Mouse (Mus musculus): Measurements from ENCODE around the gene Tbxas1.

The Tbxas1 gene

GRCm38 (mm10) chr6:38959502-38959901 lies 84.3 kb downstream of the Tbxas1 start:
- no peak for DNase-seq (ENCODE audit: low read depth, low spot score)

DNA sequence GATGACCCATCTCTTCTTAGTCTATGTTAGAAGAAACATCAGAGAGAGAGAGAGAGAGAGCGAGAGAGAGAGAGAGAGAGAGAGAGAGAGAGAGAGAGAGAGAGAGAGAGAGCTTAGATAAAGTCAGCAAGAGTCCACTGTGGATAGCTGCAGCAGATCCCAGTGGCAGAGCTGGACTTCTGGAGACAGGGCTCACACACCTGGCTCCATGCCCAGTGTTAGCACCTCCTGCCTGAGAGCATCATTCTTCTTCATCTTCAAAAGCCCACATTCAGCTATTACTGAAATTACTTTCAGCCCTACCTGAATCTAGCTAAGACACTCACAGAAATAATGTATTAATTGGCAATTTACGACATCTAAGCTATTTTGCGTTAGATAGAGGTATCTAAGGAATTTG lies 85.2 kb downstream of the Tbxas1 start:
- DNase-seq (ENCODE audit: low read depth, low spot score) = peak; percentile 48

DNA sequence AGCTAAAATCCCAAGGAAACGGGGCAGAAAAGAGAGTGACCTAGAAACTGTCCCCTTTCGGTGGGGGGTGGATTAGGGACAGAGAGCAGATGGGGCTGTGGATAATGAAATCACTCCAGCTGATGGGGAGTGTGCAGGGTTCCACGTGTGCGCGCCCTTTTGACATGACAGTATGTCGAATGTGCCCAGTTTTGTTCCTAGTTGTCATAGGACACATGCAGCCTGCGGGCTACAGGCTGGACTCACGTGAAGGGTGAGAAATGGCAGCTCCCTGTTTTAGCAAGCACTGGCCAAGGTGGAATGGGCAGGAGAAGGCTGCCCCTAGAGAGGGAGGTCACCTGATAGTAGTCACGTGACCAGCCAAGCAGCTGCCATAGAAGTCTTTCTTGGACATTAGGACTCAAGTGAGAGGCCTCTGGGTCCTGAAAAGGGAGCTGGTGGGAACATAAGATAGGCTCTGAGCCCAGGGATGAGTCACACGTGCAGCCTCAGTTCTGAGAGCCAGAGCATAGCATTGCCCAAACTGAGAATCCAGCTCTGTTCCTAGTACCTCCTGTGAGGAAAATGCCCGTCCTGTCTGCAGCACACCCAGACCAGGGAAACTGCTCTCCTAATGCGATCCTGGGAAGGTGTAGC lies 85.7 kb downstream of the Tbxas1 start:
- peak; percentile 90 for DNase-seq (ENCODE audit: low read depth, low spot score)

- DNase-seq (ENCODE audit: low read depth, low spot score) = peak; percentile 65
These were observed 86.3 kb downstream of the Tbxas1 start for GRCm38 (mm10) chr6:38961427-38962033.

GRCm38 (mm10) chr6:38966839-38967238 lies 91.6 kb downstream of the Tbxas1 start:
- no peak for DNase-seq (ENCODE audit: low read depth, low spot score)

DNA sequence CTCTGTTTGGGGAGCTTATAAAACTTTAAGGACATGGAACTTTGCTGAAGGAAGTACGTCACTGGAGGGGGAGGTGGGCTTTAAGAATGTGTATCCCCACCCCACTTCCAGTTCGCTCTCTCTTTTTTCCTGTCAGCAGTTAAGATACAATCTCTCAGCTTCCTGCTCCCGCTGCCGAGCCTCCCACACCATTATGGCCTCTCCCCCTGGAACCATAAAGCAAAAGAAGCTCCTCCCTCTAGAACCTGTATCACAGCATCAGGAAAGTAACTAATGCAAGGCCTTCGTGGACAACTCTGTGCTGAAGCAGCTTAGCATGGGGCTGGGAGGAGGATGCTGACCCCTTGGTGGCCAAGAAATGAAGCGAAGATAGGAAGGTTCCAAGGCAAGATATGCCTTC lies 92.1 kb downstream of the Tbxas1 start:
- no peak for DNase-seq (ENCODE audit: low read depth, low spot score)

- no peak for DNase-seq (ENCODE audit: low read depth, low spot score)
These were observed 92.8 kb downstream of the Tbxas1 start for GRCm38 (mm10) chr6:38967988-38968387.

GRCm38 (mm10) chr6:38969944-38970740 lies 94.9 kb downstream of the Tbxas1 start:
- no peak for DNase-seq (ENCODE audit: low read depth, low spot score)

GRCm38 (mm10) chr6:38970759-38971158 lies 95.6 kb downstream of the Tbxas1 start:
- no peak for DNase-seq (ENCODE audit: low read depth, low spot score)

- no peak for DNase-seq (ENCODE audit: low read depth, low spot score)
These were observed 97.6 kb downstream of the Tbxas1 start for GRCm38 (mm10) chr6:38972826-38973225.

- no peak for DNase-seq (ENCODE audit: low read depth, low spot score)
These were observed 98.4 kb downstream of the Tbxas1 start for GRCm38 (mm10) chr6:38973441-38974161.

GRCm38 (mm10) chr6:38974162-38974525 lies 98.9 kb downstream of the Tbxas1 start:
- DNase-seq (ENCODE audit: low read depth, low spot score) = no peak

- DNase-seq (ENCODE audit: low read depth, low spot score) = no peak
These were observed 99.5 kb downstream of the Tbxas1 start for GRCm38 (mm10) chr6:38974536-38975268.

DNA sequence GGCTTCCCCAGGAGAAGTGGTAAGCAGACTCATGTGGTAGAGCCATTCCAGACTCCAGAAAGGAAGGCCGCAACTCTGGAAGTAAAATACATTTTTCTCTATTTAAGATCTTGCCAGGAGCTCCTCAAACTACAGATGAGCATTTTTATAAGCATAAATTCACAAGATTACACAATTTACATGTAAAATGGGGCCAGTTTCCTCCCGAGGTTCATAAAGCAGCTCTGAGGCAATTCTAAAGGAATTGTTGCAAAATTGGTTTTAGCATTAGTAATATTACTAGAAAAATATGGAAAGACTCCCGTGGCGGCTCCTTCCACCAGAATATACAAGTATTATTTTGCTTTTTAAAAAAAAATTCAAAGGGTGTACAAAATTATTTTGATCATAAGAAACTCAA lies 100.7 kb downstream of the Tbxas1 start:
- no peak for DNase-seq (ENCODE audit: low read depth, low spot score)

GRCm38 (mm10) chr6:38976355-38976754 lies 101.2 kb downstream of the Tbxas1 start:
- no peak for DNase-seq (ENCODE audit: low read depth, low spot score)

DNA sequence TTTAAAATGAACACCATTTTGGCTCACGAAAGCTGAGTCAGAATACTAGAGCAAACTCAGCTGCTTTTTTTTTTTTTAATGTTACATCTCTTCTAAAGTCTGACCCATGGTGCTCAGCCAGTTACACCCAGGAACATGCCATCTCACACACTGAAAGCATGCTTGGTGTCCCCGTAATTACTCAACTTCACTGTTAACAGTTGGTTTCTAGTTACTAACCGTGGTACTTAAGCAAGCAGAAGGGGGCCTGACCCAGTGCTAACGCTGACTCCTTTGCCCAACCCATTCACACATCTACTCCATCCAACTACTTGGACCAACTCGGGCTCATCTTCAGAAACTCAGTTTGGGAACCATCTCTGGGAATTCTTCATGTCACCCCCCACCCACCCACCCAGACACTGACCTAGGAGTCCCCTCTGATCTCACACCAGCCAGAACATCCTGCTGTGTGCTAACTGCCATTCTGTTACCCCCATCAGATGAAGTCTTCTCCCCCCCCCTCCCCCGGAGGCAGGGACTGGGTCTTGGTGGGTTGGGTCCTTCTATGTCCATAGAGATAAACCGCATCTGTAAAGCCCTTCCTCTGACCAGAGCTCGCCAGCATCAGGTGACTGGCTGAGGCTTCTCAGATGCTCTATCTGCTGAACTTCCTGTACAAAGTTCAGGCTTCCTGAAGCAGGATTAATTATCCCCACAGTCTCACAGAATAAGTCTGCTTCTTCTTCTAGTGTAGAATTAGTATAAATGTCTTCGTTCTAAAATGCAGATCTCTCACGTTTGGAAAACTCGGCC lies 105.9 kb downstream of the Tbxas1 start:
- DNase-seq (ENCODE audit: low read depth, low spot score) = no peak

DNA sequence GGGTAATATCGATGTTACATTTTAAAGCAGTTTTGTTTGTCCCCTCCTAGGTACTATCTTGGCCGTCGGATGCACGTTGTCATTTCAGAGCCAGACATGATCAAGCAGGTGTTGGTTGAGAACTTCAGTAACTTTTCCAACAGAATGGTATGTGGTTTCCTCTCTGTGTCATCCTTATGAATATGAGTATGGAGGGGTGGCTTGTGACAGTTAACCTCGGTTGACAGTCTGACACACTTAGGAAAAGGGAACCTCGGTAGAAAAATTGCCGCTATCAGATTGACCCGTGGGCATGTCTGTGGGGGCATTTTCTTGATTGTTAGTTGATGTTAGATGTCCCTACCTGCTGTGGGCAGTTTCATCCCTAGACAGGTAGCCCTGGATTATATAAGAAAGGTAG lies 106.9 kb downstream of the Tbxas1 start:
- DNase-seq (ENCODE audit: low read depth, low spot score) = no peak

GRCm38 (mm10) chr6:38982656-38983055 lies 107.5 kb downstream of the Tbxas1 start:
- no peak for DNase-seq (ENCODE audit: low read depth, low spot score)

DNA sequence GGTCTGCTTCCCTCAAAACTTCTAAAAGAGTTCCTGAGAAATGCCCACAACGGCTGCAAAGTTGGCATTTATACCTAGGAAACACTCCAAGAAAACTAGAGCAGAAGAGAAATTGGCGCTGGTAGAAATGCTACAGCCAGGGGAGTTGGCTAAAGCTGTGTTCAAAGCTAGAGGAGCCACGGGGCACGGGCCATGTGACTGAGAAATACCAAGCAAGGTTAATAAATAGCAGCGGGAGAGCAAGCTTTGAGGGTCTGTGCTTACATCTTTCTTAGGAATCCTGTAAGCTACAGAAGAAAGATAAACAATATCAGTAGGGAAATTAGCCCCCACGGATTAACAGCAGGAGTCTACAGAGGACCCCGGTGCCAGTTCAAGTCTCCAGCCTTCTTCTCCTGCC lies 107.9 kb downstream of the Tbxas1 start:
- no peak for DNase-seq (ENCODE audit: low read depth, low spot score)

GRCm38 (mm10) chr6:38984626-38985025 lies 109.4 kb downstream of the Tbxas1 start:
- DNase-seq (ENCODE audit: low read depth, low spot score) = no peak

- DNase-seq (ENCODE audit: low read depth, low spot score) = peak; percentile 23
These were observed 111.4 kb downstream of the Tbxas1 start for GRCm38 (mm10) chr6:38986641-38987040.

All from brain, adult 2 months (tissue).